Mouse (Mus musculus): Measurements from ENCODE around the gene Msi1.

GRCm38 (mm10) chr5:115475337-115476106 is 46.1 kb downstream of the Msi1 start:
- no peak for TF ChIP-seq CTCF (IDR thresholded peaks at IDR 0.05; ENCODE audit: control insufficient read depth, insufficient read depth, low read length)
- no peak for TF ChIP-seq POLR2A (IDR thresholded peaks at IDR 0.05; ENCODE audit: borderline replicate concordance, control insufficient read depth, low read depth, low read length)
